Mouse (Mus musculus) forebrain, embryonic 10.5 days (tissue): ENCODE measurements around the gene Adar. TPM values are rescaled to one million over a fixed set of nuclear protein-coding genes. Genes with fewer than 3 reads are reported as not detected.

Source experiments
- DNase-seq: peaks from one replicate; pipeline ENCODE4 v3.0.0-alpha.2; 2017; ENCODE audit warnings: low spot score; ENCODE audit errors: extremely low spot score
- H3K27ac ChIP-seq: fragments of 300-500 bp; sonication (generic); 2 replicates; pipeline ENCODE4 v1.5.1; 2016; ENCODE audit warnings: mild to moderate bottlenecking
- H3K27me3 ChIP-seq: fragments of 300-500 bp; sonication (generic); 2 replicates; pipeline ENCODE4 v1.6.1; 2016; ENCODE audit warnings: mild to moderate bottlenecking; ENCODE audit not compliant: poor library complexity, severe bottlenecking
- H3K36me3 ChIP-seq: fragments of 300-500 bp; sonication (generic); replicated peaks from 2 replicates; pipeline ENCODE4 v1.6.1; 2016; ENCODE audit warnings: mild to moderate bottlenecking, moderate library complexity
- H3K4me1 ChIP-seq: fragments of 300-500 bp; sonication (generic); 2 replicates; pipeline ENCODE4 v1.6.1; 2016
- H3K4me3 ChIP-seq: fragments of 300-500 bp; sonication (generic); 2 replicates; pipeline ENCODE4 v1.5.1; 2016; ENCODE audit warnings: mild to moderate bottlenecking, moderate library complexity
- H3K9me3 ChIP-seq: fragments of 300-500 bp; sonication (generic); 2 replicates; pipeline ENCODE4 v1.6.1; 2016; ENCODE audit warnings: mild to moderate bottlenecking, moderate library complexity
- WGBS: fragments of 180-500 bp; shearing (Covaris S2); methylation state at CpG from one replicate; pipeline ENCODE4 v1.1.7; 2016; 5-methylcytosine and 5-hydroxymethylcytosine counted together
- polyA plus RNA-seq: library from polyadenylated mRNA; unstranded; fragments of >200 nt; fragmentation: Nextera tagmentation; extraction: Ambion mirVana; gene quantifications from 2 replicates; pipeline ENCODE4 v1.2.1, GENCODE M21; 2016

The Adar gene
- polyA plus RNA-seq, 1 experiment from 2014 or later: 16.3 TPM

DNA sequence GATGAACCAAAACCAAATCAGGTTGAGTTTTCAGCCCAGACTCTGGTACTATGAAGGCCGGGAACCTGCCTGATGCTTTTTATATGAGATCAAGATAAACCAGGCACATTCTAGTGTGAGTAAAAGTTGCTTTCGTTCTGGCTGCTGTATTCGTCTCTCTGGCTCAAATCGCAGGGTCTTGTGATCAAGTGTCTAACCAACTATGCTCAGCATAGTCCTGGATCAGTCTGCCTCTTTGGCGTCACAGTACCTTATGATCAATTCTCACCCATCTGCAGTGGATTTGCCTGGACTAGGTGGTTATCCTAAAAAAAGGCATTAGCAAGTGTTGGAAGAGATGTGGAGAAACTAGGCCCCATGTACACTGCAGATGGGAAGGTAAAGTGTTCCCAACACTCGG is 10.8 kb upstream of the Adar start:
- Histone ChIP-seq H3K27me3 (no peaks in the 10 kb centered on the region), H3K4me3 (no peak overlapping the region), H3K36me3 (no peaks in the 10 kb centered on the region), H3K9me3 (no peaks in the 10 kb centered on the region), H3K4me1 (0 out of 2 replicates have a peak, but pooled peaks cover 9% of the 10 kb centered on the region), H3K27ac (no peak overlapping the region)
- DNase-seq: no peak
- 85% methylated on average over 6 of the region's 6 CpGs for WGBS

DNA sequence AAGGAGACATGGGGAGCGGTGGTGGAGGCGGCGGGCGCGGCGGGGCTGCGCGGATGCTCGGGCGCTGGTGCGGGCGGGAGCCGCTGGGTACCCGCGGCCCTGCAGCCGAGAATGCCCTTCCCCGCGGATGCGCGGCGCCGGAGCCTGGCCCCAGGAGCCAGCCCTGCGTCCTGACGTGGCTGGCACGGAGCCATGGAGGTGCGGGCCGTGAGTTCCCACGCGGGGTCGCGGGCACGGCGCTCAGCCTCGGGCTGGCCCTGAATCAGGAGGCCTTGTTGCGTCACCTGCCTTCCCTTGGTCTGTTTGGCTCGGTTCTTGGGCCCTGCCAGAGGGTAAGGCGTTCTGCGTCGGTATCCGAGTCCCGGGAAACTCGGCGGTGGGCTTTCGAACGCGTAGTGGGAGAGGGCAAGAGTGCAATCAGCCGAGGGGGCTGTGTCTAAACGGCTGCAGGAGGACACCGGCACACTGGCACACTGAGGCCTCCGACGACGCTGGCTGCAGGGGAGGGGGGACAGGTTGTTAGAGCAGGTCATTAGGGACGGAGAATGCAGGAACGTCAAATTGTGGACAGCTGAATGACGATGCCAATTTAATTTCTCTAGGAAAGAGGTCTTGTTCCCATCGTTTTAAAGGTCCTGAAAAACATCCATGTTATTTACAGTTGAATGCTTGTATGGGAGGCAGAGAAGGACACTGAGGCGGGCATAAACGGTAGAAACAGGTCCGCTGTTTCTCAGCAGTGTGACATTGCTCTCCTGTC is 565 bp downstream of the Adar start:
- Histone ChIP-seq H3K27ac (peak overlapping the region; percentile 93), H3K4me1 (peaks cover 20% of the 10 kb centered on the region), H3K27me3 (peaks cover 10% of the 10 kb centered on the region; the same call in 1 of the 2 replicates), H3K9me3 (no peaks in the 10 kb centered on the region), H3K36me3 (peaks cover 8% of the 10 kb centered on the region; the same call in 1 of the 2 replicates), H3K4me3 (peak overlapping the region; percentile 100)
- DNase-seq: peak; percentile 49
- 3% methylated on average over 59 of the region's 59 CpGs for WGBS

DNA sequence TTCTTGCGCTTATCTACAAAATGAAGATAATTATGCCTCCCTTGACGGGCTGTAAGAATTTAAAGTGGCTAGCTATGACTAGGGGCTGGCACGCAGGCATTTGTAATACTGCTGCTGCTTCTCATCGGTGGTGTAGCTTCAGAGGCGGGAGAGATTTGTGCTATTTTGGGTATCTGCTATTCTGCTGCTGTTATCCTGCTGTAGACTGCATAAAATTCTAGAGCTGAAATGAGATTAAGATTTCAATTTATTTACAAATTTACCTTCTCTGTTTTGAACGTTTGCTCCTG is 1.1 kb downstream of the Adar start:
- H3K9me3 ChIP-seq: no peaks in the 10 kb centered on the region
- peak overlapping the region; percentile 100 for H3K4me3 ChIP-seq
- peaks cover 10% of the 10 kb centered on the region; the same call in 1 of the 2 replicates for H3K27me3 ChIP-seq
- peaks cover 20% of the 10 kb centered on the region for H3K4me1 ChIP-seq
- H3K36me3 ChIP-seq: peaks cover 8% of the 10 kb centered on the region; the same call in 1 of the 2 replicates
- H3K27ac ChIP-seq: no peak overlapping the region
- WGBS: 73% methylated on average over 6 of the region's 6 CpGs
- DNase-seq: no peak

DNA sequence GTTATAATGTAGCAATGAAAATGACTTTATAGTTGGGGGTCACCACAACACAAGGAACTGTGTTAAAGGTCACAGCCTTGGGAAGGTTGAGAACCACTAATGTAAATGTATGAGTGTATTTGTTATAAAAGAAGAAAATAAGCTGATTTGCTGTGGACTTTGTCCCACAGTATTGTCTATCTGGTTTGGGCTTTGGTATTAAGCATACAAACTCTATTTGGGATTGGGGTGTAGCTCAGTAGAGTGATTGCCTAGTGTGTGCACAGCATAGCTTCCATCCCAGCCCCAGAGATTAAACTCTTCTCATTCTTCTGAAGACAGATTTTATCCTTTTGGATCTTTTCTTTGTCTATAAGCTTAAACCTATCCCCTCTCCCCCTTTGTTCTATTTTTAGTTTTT is 7.2 kb downstream of the Adar start:
- no peaks in the 10 kb centered on the region for H3K9me3 ChIP-seq
- H3K36me3 ChIP-seq: peaks cover 8% of the 10 kb centered on the region; the same call in 1 of the 2 replicates
- peaks cover 2% of the 10 kb centered on the region; the same call in 1 of the 2 replicates for H3K4me1 ChIP-seq

DNA sequence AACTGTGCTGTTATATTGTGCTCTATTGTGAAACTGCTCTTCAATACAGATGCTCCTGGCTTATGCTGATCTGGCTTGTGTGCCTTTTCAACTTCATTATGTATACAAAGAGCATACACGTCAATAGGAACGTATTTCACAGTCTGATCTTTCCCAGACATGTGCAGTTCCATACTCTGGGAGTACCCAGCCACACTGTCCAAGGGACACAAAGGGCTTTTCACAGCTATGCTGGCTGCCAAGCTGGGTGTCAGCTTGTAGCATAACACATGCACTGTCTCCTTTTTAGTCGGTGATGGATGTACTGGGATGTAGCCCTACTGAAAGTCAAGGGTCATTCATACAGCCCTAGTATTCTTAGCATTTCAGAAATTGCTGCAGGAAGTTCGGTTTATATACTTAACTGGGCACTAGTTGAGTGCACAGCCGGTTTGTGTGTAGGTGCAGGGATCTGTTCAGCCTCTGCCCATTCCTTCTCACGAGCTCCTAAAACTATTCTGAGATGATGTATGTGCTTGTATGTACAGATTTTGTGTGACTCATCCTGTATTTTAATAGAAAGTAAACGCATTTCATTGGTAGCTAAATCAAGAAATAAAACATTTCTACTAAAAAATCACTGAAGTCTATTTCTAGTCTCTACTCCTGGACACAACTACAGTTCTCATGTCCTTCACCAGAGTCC is 8.7 kb downstream of the Adar start:
- Histone ChIP-seq H3K27ac (no peak overlapping the region), H3K36me3 (0 out of 2 replicates have a peak, but pooled peaks cover 2% of the 10 kb centered on the region), H3K9me3 (no peaks in the 10 kb centered on the region), H3K4me1 (peaks cover 2% of the 10 kb centered on the region; the same call in 1 of the 2 replicates), H3K4me3 (no peak overlapping the region), H3K27me3 (no peaks in the 10 kb centered on the region)
- no peak for DNase-seq
- WGBS: 79% methylated on average over 7 of the region's 7 CpGs

More for the DNA sequence above, 7.2 kb downstream of the Adar start:
- DNase-seq: no peak
- Histone ChIP-seq H3K27ac (no peak overlapping the region), H3K4me3 (no peak overlapping the region), H3K27me3 (no peaks in the 10 kb centered on the region)

DNA sequence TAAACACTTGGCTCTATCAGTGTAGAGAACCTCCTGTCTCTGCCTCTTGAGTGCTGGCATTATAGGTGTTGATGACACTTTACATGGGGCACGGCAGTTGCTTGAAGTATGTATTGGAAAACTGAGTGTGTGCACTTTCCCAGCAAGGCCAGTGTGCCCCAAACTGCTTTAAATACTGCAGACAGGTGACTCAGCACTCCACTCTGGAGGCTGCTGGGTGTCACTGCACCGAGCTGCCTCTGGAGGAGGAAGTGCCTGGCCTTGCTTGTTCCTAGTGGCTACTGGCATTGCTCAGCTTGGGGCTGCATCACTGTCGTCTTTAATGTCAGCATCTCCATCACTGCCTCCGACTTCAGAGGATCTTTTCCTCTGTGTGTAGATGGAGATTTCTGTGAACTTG is 12.2 kb downstream of the Adar start:
- Histone ChIP-seq H3K27me3 (no peaks in the 10 kb centered on the region), H3K4me3 (no peak overlapping the region), H3K4me1 (peaks cover 25% of the 10 kb centered on the region), H3K27ac (no peak overlapping the region), H3K9me3 (no peaks in the 10 kb centered on the region), H3K36me3 (no peaks in the 10 kb centered on the region)
- DNase-seq: no peak
- 20% methylated on average over 4 of the region's 4 CpGs for WGBS

DNA sequence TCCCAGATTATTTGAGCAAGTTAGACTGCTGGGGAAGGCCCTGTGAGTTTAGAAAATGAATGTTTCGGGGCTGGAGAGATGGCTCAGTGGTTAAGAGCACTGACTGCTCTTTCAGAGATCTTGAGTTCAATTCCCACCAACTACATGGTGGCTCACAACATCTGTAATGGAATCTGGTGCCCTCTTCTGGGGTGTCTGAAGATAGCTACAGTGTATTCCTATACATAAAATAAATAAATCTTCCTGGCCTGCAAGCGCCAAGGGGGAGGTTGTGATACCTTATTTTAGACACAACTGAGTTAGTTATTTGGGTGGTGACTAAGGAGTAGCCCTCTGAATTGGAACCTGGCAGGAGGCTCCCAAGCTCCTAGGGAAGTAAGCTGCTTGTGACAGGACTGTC is 14.0 kb downstream of the Adar start:
- no peak for DNase-seq
- Histone ChIP-seq H3K4me1 (peaks cover 25% of the 10 kb centered on the region), H3K9me3 (no peaks in the 10 kb centered on the region), H3K4me3 (no peak overlapping the region), H3K27ac (no peak overlapping the region), H3K36me3 (no peaks in the 10 kb centered on the region), H3K27me3 (no peaks in the 10 kb centered on the region)
- 83% methylated on average over 2 of the region's 2 CpGs for WGBS

DNA sequence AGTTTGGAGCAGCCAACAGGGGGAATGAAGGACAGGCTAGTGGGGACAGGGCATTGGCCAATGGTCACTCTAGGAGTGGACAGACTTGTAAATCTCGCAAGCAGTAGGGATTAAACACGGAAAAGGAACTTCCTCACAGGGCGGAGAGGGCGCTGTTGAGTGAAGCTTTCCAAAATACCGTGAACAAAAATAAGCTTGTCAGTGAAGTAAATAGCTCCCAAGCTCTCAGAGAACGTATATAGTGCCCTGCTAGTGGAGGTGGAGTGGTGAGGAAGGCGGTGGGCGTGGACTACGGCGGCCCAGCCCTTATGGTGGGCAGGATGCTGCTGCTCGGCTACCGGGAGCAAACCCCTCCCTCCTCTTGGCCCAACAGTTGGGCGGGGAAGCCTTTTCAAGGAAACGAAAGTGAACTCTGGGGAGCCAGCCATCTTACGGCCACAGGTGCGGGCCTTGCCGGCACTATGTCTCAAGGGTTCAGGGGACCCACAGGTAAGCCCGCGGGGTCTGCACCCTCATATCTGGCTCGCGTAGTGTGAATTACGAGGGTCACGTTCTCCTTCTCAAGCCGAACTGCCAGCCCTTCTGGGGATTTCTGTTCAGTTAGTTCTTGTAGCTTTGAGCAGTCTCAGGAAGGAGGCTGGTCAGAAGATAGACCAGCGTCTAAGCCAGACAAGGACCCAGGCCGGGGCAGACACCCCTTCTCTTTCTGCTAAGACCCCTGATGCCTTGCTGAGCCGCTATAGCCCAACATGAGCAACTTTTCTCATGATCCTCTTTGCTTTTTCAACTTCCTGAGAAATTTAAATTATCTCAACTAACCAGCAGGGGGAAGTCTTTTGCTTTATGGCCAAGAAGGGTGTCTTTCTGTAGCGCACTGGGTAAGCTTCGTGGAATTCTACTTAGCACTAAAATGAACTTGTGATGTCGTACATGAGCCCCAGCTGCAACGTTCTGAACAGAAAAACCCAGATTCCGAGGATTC is 15.8 kb downstream of the Adar start:
- peak; percentile 65 for DNase-seq
- H3K4me3 ChIP-seq: peak overlapping the region; percentile 64
- peaks cover 25% of the 10 kb centered on the region for H3K4me1 ChIP-seq
- no peaks in the 10 kb centered on the region for H3K9me3 ChIP-seq
- no peaks in the 10 kb centered on the region for H3K27me3 ChIP-seq
- H3K27ac ChIP-seq: peak overlapping the region; percentile 77
- 4% methylated on average over 32 of the region's 32 CpGs for WGBS
- H3K36me3 ChIP-seq: peaks cover 9% of the 10 kb centered on the region

DNA sequence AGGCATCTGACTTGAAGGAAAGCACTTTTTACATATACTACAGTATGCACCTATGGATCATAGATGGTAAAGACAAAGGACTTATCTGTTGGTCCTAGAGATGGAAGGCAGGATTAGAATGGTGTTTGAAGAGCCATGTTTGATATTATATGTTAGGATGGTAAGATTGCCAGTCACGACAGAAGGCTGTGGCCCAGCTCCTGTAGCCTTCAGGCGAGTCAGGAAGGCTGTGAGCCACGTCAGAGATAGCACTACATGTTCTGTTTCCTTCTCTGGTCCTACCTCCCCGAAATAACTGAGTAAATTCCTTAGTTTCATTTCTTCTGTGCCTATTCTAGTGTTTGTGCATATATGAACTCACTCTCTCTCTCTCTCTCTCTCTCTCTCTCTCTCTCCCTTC is 17.3 kb downstream of the Adar start:
- H3K27me3 ChIP-seq: no peaks in the 10 kb centered on the region
- 93% methylated on average over 4 of the region's 4 CpGs for WGBS
- no peak overlapping the region for H3K27ac ChIP-seq
- no peak overlapping the region for H3K4me3 ChIP-seq
- peaks cover 23% of the 10 kb centered on the region for H3K4me1 ChIP-seq
- peaks cover 23% of the 10 kb centered on the region for H3K36me3 ChIP-seq
- no peak for DNase-seq
- no peaks in the 10 kb centered on the region for H3K9me3 ChIP-seq

DNA sequence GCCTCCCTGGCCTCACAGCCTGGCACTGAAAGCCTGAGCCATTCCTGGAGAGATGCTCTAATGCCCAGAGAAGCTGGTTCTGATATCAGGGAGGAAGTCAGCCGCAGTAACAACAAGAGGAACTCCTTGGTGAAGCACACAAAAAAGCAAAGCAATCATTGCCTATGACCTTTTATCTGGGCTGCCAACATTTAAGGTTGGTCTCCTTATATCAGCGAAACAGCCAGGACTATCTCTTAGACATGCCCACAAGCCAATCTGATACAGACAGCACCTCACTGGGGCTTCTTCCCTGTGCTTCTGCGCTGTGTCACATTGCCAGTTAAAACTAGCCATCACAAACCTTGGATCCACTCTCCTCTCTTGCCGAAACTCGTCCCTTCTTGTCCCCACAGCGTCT is 23.7 kb downstream of the Adar start:
- 96% methylated on average over 6 of the region's 6 CpGs for WGBS
- Histone ChIP-seq H3K4me3 (no peak overlapping the region), H3K27me3 (no peaks in the 10 kb centered on the region), H3K4me1 (no peaks in the 10 kb centered on the region), H3K36me3 (peaks cover 78% of the 10 kb centered on the region), H3K9me3 (no peaks in the 10 kb centered on the region), H3K27ac (no peak overlapping the region)
- no peak for DNase-seq

DNA sequence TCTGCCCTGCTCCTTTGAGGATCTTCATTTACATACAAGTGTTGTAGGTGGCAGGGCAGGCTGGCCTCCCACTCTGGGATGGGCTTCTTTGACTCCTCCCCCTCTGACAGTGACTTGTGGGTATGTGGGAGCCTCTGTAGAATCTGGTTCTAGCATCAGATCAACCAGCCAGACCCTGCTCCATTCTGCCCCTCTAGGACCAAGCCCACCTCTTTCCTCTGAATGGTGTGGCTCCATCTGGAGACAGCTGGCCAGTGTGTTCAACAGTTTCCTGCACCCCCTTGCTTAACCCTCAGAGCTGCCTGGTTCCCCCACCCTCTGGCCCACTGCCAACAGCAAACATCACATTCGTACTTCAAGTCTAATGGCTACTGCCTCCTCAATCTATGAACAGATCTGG is 37.5 kb downstream of the Adar start:
- peaks cover under 1% of the 10 kb centered on the region; the same call in 1 of the 2 replicates for H3K4me1 ChIP-seq
- H3K27me3 ChIP-seq: no peaks in the 10 kb centered on the region
- no peak for DNase-seq
- no peaks in the 10 kb centered on the region for H3K9me3 ChIP-seq
- H3K4me3 ChIP-seq: no peak overlapping the region
- no peak overlapping the region for H3K27ac ChIP-seq
- H3K36me3 ChIP-seq: peaks cover 55% of the 10 kb centered on the region
- WGBS: 93% methylated on average over 1 of the region's 1 CpGs

DNA sequence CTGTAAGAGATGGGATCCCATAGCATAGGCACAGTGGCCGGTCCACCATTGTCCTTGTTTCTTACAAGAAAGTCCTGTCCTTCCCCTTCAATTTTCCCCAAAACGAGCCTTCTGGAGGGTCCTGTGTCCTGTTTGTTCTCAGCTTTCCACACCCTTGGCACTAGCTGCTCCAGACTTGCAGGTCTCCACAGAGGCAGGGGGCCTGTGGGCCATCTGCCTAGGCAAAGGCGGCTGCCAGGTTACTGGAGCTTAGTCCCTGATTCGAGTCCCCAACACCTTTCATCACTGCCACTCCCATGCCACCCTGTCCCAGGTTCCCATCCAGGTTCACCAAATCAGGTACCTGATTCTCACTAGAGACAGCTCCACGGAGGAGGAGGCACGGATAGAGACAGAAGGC is 40.5 kb downstream of the Adar start:
- 80% methylated on average over 6 of the region's 6 CpGs for WGBS
- no peak overlapping the region for H3K4me3 ChIP-seq

More for the DNA sequence above, 40.5 kb downstream of the Adar start:
- H3K4me1 ChIP-seq: 0 out of 2 replicates have a peak, but pooled peaks cover 4% of the 10 kb centered on the region
- H3K27me3 ChIP-seq: no peaks in the 10 kb centered on the region
- peaks cover 27% of the 10 kb centered on the region for H3K36me3 ChIP-seq
- H3K9me3 ChIP-seq: no peaks in the 10 kb centered on the region
- H3K27ac ChIP-seq: no peak overlapping the region
- no peak for DNase-seq
